Mouse (Mus musculus) heart, adult 11 months (tissue): ENCODE measurements around the gene Rftn1.

Source experiments
- DNase-seq: peaks from one replicate; pipeline ENCODE4 v3.0.0; 2022

Rftn1 gene

DNA sequence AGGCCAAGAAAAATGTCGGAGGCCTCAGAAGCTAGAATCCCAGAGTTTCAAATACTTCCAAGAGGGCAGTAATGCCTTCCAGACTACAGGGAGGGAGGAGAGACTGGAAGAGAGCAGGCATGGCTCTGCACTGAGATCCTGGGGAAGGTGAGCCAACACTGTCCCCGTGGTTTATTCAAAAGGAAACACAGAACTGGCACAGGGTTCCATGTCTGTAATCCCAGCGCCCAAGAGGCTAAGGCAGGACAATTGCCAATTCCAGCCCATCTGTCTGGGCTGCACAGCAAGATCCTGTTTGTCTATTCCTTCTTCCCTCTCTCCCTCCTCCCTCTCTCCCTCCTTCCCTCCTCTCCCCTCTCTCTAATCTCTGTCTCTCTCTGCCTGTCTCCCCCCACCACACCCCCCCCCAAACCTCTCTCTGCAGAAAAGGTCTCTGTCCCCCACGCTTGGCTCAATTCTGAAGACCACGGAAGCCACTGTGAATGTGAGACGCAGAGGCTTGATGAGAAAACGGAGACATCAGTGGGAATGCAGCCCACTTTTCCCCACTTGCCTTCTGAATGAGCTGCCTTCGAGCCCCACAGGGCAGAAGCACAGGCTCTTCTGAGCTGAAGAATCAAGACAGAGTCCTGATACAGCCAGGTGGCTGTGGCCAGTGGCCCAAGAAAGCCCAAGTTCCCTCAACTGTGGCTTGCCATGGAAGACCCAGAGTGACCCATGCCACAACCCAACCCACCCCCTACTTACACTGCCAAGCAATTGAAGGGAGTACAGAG is 8.8 kb upstream of the Rftn1 start:
- no peak for DNase-seq

DNA sequence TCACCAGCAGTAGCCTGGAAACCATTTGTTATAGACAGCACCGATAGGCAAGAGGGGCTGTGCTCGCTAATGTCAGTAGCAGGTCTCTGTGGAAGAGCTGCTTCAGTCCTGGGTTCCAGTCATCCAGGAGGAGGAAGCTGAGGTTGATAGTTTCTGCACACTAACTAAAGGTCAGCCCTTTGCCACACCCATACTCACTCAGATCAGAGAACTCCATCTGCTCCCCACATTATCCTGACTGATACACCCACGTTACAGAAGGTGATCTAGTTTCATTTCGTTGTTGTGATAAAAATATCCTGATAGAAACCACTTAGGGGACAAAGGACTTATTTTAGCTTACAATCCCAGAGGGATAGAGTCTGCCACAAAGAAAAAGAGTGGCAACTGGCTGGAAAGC is 7.1 kb upstream of the Rftn1 start:
- peak; percentile 94 for DNase-seq

- no peak for DNase-seq
Measured at GRCm38 (mm10) chr17:50196005-50196672, 5.7 kb upstream of the Rftn1 start.

DNA sequence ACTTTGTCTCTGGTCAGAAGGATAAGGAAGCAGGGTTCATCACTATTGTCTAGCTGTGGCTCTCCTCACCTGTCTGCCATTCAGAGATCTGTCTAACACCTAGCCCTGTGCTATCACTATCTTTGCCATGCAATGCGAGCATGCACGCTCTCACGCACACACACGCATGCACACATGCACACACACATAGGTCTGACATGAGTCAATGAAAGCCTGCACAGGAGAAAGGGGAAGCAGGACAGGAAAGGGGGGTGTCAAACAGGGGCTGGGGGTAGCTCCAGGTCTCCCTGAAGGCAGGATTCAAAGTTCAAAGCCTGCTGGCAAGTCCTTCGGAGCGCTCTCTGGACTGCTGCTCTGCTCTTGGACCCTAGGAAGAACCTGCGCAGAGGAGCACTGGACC is 4.9 kb upstream of the Rftn1 start:
- DNase-seq = no peak

DNA sequence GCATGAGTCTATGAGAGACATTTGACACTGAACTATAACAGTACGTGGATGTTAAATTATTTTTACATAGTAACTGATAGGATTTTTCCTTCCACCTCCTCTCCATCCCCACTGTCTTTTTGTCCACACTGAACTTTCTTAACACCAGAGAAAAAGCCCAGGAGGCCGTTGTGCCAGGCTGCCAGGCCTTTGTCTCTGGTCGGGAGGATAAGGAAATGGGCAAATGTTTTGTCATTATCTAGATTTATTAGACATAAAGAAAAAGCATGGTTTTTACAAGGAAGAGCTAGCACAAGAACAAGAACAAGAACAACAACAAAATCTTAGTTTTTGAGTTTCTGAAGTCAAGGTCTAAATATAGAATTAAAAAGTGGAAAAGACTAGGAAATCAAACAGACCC is 4.1 kb upstream of the Rftn1 start:
- no peak for DNase-seq

DNA sequence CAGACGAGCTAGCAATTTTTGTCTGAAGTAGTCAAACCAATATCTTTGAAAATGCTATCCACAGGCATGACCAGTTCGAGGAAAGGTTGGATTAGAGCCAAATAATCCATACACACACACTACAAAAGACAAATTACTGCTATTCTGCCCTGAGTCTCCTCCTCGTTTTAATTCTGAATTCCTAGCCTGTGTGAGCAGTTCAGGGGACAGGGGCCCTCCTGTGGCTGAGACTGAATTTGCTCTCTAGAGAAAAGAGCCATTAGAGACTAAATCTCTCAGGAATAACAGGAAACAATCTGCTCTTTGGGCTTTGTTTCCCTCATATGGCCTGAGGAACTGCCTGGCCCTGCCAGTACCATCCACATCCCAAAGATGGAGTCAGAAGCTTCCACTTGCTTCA is 3.2 kb upstream of the Rftn1 start:
- peak; percentile 85 for DNase-seq

GRCm38 (mm10) chr17:50192376-50192940 is 2.0 kb upstream of the Rftn1 start:
- peak; percentile 93 for DNase-seq

- peak; percentile 90 for DNase-seq
Measured at GRCm38 (mm10) chr17:50191318-50191957, 964 bp upstream of the Rftn1 start.

DNA sequence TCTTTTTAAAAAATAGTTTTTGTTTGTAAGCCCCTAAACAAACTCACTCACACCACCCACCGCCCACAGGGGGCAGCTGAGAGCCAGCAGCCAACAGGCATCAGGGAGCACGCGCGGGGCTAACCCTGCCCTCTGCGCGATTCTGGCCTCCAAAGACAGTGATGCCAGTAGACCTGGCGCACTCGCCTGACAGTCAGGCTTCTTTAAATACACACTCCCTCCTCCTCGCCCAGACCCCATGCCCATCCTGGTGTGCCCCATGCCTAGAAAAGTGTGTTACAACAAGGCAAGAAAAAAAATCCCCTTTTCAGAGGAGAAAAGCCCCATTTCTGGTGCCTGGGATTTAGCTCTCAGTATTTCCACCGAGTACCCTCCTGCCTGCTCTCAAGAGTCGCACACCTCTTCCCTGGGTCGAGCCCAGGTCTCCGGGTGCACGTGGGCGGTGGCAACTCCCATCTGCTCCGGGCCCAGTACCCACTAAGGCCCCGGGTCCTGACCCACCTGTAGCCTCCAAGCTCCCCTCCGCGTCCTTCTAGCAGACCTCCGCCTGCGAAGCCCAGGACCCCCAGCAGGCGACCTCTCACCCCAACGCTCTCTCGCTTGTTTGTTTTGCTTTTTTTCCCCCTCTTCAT is 977 bp downstream of the Rftn1 start:
- peak; percentile 98 for DNase-seq

DNA sequence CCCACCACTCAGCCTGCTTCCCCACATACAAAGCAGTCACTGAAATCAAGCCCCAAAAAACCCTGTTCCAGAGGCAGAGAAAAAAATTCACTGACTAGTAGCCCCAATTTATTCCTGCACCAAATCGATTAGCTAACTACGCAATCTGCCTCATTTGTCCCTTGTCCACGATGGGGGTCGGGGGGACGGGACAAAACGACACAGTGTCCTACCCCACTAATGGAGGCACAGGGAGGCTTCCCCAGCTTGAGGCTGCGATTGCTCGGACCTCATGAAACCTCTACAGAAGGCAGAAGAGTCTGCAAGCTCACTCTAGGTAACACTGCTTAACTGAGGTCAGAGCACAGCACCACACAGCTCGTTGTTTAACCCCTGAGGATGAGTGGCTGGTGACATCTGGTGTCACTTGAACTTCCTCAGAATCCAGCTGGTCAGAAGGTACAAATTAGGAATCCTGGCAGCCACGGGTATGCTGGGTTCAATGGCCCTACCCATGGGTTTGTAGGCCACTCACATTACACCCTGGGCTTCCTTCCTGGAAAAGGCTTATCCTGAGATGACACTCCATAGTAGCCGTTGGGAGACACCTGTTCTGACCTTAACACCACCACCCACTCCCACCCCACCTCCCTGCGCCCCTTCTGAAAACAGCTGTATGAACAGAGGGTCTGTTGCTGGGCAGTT is 1.7 kb downstream of the Rftn1 start:
- DNase-seq = no peak

DNA sequence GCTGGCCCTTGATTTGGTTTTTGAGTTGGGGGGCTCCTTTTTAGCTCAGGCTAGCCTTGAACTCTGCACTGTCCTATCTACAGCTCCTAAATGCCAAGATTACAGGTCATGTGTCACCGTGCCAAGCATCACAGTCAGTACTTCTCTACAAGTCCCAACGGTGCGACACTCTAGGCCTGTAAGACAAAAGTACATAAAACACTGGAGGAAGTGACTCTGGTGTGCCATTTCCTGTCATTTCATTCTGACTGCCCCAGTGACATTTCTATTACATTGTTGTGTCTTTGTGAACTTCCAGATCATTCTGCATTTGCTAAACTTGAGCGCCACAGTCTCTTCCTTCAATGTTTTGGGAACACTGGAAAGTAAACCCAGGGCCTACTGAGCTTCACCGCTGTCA is 4.9 kb downstream of the Rftn1 start:
- no peak for DNase-seq

DNA sequence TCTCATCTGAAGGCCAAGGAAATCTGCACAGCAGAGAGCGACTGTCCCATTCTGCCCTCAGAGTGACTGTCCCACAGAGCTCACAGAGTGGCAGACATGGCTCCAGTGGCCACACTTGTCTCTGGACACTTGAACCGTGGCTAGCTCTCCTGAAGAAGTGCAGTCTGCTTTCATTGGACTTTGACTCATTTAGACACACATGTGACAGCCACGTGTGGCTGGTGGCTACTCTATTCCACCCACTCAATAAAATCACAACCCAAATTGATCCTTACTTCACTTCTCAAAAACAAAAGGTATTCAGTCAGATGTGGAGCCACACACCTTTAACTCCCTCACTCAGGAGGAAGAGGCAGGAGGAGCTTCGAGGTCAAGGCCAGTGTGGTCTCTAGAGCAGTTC is 5.4 kb downstream of the Rftn1 start:
- no peak for DNase-seq

GRCm38 (mm10) chr17:50184217-50185038 is 6.0 kb downstream of the Rftn1 start:
- DNase-seq = no peak

DNA sequence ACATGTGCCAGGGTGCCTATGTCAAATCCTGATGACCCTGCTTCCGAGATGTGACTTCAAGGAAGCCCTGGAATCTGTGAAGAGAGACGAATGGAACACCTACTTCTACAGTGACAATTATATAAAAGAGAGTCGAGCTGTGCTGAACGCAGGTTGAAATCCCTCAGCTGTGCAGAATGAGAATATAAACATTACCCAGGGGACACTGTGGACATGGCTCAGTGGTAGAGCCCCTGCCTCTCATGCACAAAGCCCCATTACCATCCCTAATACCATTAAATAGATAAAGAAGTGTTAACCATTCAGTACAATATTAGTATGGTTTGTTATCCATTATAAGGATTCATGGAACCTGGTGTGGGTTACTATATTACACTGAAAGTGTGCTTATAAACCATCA is 7.2 kb downstream of the Rftn1 start:
- DNase-seq = no peak

- peak; percentile 97 for DNase-seq
Measured at GRCm38 (mm10) chr17:50182542-50182951, 7.9 kb downstream of the Rftn1 start.

DNA sequence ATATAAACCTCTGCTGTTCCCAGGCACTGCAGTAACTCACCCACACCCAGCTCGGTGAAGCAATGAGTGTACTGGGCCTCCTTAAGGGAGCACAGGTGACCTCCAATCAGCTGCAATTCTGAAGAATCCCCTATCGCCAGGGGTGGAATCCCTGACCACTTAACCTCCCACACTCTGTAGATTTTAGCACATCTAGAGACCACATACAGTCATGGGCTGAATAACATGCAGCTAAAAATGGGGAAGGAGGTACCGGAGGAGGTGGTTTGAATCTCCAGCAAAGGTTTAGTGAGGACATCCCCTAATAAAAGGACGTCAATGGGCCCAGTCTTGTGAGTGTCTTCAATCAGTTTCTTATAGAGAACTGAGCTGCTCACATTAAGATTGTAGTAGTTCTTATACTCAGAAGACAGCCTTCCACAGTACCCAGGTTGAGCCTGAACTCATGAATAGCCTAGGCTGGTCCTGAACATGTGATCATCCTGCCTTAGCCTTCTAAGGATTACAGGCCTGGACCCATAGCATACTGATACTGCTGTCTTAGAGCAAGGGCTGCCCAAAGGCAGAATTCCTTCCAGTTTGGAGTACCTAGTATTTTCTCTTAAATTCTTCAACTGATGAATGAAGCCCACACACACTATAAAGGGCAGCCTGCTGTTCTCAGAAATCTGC is 9.4 kb downstream of the Rftn1 start:
- no peak for DNase-seq

- no peak for DNase-seq
Measured at GRCm38 (mm10) chr17:50173776-50174175, 16.7 kb downstream of the Rftn1 start.

GRCm38 (mm10) chr17:50173368-50173767 is 17.1 kb downstream of the Rftn1 start:
- no peak for DNase-seq

GRCm38 (mm10) chr17:50172795-50173194 is 17.7 kb downstream of the Rftn1 start:
- DNase-seq = no peak

DNA sequence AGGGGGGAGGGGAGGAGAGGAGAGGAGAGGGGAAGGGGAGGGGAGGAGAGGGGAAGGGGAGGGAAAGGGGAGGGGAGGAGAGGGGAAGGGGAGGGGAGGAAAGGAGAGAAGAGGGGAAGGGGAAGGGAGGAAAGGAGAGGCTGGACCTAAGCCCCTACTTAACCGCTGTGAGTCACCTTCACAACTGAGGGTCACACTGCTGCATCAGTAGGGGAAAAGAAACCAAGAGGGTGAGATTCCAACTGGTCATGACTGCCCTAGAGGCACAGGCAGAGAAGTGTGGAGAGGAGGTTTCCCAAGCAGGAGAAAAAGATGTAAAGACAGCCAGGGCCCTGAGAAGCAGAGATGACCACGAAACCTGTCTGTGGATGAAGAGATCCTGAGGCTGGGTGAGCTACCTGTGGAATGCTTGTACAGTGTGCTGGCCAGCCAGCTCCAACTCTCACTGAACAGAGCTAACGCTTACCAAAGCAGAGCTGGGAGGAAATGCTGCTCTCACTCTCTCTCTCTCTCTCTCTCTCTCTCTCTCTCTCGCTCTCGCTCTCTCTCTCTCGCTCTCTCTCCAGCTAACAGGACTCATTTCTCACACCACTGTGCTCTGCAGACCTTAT is 19.4 kb downstream of the Rftn1 start:
- no peak for DNase-seq

- DNase-seq = peak; percentile 98
Measured at GRCm38 (mm10) chr17:50169946-50170427, 20.5 kb downstream of the Rftn1 start.
